Mouse (Mus musculus): ENCODE results near the gene Cenpp.

Gene Cenpp

DNA sequence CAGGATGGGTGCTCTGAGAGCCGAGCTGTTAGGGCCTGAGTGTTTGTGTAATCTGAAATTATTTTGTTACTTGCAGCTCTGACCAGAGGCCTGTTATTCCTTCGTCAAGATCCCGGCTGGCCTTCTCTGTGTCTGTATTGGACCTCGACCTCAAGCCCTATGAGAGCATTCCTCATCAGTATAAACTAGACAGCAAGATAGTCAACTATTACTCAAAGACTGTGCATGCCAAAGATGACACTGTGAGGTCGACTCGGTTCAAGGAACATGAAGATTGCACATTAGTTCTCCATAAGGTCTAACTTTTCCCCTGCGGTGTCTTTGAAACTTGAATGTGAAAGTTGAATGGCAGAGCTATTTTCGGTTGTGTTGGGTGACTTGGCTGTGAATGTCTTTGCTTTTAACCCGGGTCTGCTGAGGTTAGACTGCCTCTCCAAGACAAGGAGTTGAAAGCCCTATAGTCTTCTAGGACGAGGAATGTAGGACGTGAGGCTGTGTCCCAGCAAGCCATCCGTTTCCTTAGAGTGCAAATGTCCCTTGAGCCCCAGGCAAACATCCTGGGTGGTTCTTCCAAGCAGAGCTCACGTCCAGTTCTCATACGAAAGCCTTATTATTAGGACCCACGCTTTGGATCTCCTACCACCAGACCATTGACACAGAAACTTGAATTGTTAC is 191.0 kb downstream of the Cenpp start:
- no peak for DNase-seq (ENCODE audit: low spot score in 2 of 2)

DNA sequence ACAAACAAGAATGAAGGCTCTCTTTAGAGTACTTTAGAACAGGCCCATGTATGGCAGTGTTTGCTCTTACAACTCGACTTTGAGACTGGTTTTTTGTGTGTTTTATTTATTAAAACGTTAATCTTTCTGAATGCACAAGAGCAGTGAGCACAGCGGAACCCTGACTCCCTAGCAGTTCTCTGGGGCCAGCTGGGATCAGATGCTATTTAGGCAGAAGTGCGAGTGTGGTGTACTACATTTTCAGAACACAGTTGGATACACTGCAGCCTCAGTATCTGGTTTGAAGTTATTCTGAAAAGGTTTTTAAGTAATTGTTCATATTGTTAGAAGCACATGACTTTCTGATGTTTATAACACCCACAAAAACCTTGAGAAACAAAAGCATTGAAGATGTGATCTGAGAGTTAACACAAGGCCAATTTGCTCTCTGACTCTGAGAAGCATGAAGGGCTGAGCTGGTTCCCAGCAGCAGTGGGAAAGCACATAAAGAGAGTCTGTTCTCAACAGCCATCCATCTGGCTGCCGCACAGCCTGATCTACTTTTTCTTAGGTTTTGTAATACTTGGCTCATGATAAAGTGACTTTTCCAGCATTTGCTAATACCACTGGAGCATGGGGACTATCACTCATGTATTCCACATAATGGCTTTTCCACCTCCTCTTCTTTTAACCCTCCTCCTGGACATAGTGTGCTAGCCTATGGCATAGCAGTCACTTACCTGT is 191.7 kb downstream of the Cenpp start:
- no peak for DNase-seq (ENCODE audit: low spot score in 2 of 2)

DNA sequence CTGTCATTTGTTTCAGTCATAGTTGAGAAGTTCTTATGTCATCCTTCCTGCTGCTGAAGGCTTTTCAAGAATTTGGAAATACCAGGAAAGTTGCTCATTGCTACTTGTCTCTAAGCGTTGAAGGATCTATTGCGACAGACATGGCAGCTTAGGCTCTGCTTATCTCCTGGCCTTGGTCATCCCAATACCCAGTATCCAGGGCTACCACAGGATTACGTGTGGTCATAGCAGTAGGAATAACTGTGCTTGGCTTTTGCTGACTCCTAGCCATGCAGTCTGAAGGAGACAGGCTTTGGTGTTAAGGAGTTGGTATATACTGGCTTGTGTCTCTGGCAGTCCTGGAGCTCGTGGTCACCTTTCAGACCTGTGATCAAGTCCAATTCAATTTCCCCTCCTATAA is 192.3 kb downstream of the Cenpp start:
- no peak for DNase-seq (ENCODE audit: low spot score in 2 of 2)

DNA sequence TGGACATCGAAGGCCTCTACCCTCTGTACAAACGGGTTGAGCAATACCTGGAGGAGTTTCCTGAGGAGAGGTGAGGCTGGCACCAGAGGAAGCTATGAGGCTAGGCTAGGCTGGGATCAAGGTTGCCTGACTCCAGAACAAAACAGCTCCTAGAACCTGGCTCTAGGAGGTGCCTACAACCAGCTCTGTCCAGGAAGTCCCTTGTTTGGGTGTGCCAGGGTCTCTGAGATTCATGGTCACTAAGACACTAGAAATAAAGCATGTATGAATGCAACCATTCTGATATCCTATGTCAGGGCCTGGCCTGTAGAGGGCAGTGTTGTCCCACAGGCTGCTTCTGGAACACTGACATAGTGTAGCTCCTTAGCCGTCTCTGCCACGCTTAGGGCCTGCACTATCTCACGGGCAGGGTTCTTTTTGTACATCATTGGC is 203.3 kb downstream of the Cenpp start:
- DNase-seq (ENCODE audit: low spot score in 2 of 2) = peak; percentile 75 to 83

DNA sequence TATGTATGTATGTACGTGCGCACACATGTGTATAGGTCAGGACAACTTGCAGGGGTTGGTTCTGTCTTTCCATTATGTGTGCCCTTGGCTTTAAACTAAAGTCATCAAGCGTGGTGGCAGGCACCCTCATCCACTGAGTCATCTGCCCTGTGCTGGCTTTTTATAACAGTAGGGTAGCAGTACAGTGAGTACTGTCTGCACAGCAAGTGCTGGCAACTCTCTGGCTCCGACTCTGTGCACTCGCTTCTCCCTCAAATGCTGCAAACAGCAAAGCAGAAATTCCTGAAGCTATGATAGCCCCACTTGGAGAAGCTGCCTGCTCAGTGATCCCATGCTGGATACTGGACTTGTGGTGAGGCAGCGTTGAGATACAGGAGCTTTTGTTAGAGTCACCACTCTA is 208.1 kb downstream of the Cenpp start:
- no peak for DNase-seq (ENCODE audit: low spot score in 2 of 2)

DNA sequence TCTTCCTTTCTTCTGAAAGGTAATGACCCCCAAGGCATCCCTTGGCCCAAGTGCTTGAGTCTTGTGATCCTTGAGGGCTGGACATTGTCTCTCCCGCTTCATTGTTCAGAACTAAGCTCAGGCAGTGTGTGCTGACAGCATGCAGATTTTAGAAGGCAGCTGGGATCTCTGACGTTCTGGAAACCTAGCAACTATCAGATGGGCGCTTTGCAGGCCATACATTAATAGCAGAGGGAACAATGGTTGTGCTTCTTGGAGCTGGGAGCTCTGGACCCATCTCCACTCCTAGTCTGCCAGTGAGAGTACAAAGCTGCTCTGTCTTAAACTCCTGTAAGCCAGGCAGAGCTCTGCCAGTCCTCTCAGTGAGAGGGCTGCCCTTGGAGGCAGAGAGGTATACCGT is 216.4 kb downstream of the Cenpp start:
- DNase-seq (ENCODE audit: low spot score in 2 of 2) = no peak

DNA sequence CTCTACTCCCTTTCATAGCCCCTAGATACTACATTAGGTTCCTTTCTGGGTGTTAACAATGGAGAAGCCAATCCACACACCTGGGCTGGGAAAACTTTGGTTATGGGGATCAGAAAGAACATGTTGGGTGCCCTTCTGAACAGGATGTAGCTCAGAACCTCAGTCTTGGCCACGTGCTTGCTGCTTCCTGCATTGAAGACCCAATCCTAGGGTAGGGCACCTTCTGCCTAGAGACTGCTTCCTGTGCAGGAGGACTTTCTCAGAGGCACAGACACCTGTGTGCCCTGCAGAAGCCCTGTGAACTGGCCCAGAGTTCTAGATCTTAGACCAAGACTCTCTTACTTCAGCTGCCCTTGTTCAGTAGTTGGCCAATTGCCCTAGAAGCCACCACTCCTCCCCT is 216.8 kb downstream of the Cenpp start:
- DNase-seq (ENCODE audit: low spot score in 2 of 2) = no peak

DNA sequence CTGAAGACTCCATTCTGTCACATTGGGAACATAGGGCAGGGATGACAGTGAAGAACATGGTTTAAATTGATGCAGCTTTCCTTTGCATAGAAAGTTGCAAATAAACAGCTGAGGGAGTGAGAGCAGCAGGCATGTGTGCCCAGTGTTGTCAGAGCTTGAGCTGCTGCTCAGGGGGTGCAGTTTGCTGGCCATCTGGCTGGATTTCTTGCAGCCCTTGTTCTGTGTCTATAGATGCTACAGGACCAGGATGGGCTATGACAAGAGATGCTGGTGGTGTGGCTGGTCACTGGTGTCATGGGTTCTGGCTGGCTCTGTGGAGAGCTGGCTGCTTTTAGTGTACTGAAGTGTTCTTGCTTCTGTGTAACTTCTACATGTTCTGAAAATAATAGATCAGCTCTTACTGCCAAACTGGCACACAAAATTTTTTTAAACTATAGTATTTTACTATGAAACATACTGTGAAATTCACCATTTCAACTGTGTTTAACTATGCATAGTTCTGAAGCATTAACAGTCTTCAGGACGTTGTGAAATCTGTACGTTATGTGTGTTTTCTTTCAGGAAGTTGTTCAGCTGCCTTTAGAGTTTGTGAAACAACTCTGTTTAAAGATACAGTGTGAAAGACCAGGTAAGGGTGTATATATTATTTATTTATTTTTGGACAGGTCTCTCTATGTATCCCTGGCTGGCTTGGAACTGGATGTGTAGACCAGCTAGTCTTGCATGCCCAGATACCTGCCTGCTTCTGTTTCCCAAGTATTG is 219.1 kb downstream of the Cenpp start:
- DNase-seq (ENCODE audit: low spot score in 2 of 2) = no peak

DNA sequence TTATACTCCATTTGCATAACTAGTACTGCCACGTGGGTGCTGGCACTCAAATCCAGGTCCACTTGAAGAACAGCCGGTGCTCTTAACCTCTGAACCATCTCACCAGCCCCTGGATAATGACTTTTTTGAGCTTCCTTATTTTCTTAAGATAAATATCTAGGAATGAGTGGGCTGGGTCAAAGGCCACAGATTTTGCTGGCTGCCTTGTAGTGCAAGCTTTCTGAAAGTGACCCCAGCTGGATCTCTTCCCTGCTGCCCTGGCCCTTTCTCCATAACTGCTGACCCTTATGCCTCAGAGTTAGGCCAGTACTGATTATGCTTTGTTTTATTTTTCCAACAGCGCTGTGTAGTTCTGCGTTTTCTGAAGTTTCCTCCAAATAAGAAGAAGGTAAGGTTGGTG is 222.1 kb downstream of the Cenpp start:
- no peak for DNase-seq (ENCODE audit: low spot score in 2 of 2)

DNA sequence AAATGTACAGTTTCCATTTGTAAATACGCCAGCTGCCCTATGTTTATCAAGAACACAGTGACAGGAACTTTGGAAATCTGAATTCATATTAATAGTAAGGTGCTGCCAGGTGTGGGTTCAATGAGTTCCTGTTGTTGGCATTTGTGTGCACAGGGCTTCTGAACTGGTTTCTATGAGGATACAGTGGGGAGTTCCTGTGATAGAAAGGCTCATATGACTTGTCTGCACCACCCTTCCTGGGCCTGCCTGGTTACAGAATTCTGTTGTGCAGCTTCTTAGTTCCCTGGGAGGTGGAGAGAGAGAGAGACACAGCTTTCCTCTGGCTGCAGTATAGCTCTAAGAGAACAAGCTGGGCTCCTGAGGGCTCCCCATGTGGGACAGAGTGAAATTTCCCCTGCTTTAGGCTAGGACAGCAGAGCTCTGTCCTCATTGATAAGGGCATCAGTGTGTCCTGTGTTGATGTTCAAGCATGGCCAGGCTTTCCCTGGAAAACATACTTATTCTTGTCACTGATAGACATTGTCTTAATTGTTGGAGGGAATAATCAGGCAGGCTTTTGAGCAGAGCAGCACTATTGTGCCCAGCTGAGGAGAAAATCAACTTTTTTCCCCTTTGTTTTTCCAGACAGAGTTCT is 224.4 kb downstream of the Cenpp start:
- DNase-seq (ENCODE audit: low spot score in 2 of 2) = no peak

DNA sequence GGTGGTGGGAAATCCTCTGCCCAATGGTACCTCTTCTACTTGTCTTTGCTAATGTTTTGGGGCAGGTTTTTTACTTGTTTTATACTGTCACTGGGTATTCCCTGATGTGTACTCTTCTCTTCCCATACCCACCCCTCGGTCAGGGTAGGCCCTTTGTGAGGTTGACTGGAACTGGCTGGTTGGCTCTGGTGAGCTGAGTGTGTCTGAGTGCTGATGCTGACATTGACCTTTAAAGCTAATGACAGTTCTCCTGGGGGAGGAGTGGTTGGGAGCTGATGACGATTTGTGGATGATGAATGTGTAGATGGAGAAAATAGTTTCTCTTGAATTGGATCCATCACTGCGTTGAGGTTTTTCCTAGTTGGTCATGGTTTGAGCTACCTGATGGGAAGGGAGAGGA is 225.8 kb downstream of the Cenpp start:
- no peak for DNase-seq (ENCODE audit: low spot score in 2 of 2)

DNA sequence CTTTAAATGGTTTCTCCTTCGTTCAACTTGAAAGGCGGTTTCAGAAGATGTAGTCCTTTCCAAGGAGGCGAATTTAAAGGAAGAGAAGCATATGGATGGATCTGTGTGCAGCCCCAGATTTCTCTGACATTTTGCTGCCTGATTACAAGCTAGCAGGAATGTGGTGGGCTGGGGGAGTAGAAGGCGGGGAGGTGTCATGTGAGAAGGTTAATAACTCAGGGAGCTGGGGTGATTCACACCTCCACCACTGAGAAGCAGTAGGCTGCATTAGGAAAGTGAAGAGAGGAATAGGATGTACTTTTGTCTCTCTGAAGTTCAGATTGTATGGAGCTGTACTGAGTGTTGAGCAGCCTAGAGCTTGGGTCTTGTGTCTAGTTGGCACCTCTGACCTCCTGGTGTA is 230.6 kb downstream of the Cenpp start:
- no peak for DNase-seq (ENCODE audit: low spot score in 2 of 2)

DNA sequence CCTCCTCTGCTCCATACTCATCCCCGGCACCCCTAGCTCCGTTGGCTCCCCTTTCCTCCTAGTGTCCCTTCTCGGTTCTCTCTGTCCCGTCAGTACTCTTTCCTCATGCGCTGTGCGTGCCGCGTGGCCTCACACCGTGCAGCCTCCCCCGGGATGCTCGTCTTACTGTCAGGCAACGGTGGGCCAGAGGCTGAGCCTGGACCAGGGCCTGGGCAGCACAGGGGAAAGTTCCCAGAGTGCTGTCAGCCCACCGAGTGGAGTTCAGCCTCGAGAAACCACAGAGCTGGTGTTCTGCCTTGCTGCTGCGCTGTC is 231.0 kb downstream of the Cenpp start:
- DNase-seq (ENCODE audit: low spot score in 2 of 2) = no peak

DNA sequence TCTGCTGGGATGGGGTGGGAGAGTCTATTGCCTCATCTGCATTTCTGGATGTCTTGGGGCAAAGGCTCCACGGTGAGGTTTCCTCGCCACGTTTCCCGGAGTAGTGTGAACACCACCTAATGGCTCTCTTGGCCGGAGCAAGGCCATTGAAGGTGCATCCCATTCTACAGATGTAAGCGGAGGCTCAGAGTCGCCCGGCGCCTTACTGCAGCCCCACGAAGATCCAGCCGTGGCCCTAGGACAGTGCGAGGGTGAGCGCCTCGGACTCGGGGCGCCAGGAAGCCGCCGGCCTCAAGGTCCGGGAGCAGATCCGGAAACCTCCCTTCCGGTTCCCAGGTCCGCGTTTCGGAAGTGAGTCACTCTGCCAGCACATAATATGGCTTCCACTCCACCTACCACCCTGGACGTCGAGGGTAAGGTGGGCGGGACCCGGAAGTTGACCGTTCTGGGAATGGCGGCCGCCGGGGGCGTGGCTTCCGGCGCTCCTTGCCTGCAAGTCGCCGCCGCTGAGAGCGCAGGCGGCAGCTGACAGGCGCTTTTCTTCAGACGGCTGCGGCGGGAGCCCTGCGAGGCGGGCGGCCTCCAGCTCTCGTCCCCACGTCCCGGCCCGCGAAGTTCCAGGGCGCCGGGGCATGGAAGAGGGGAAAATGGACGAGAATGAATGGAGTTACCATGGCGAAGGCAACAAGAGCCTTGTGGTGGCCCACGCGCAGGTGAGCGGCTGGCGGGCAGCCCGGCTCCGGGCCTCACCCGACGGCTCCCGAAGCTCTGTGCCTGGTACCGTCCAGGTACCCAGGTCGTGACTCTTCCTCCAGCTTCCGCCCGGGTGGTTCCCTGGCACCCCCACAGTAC is 231.6 kb downstream of the Cenpp start, which contains the start of gene Ippk:
Ippk (plus strand) TSS at position 496 of the 852 bp plus-strand sequence.
- peak; percentile 91 to 97 for DNase-seq (ENCODE audit: low spot score in 2 of 2)

Measured in cerebellum, postnatal 4 days (tissue).